27 mouse cellular contexts compared by ENCODE assay signal in the genomic region with DNA sequence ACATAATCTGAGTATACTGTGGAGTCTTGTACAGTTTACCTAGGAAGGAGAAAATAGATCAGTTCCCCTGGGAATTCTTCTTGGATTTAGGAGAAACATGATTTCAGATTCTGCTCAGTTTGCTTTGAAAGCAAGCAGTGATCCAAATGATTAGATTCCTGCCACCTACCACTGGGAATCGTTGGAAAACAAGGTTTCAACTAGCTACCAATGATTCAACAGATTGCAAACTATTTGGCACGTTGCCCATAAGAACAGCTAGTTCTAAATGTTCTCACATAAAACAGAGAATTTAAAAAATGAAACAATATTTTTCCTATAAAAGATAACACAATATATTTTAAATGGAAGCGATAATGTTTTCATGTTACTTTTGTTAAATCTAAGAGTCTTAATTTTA. TPM values are rescaled to one million over a fixed set of nuclear protein-coding genes. Genes with fewer than 3 reads are reported as not detected.
A peak's percentile ranks its signal among the peaks of the same experiment; 100 is the strongest.
DNase-seq lines count a peak whose midpoint lies in the region; ATAC-seq and TF ChIP-seq lines count a peak whose summit lies in the region.
"Had no signal": no experiment of that assay in that cellular context is flagged by ENCODE, and none has a peak within 500 bp of the region (broad histone marks: within the 10 kb centered on the region; RNA-seq: fewer than 3 reads in every experiment).

No protein-coding gene starts in this region.

- H3K9ac ChIP-seq in embryonic facial prominence, embryonic 14.5 days (ENCODE audit: low read depth, low read length), result no peak overlapping the region
- H3K9ac ChIP-seq: heart, embryonic 15.5 days; liver, postnatal 0 days had no signal

- 60% methylated on average over 3 of the region's 3 CpGs for WGBS in embryonic facial prominence, embryonic 14.5 days
- 77% methylated on average over 3 of the region's 3 CpGs for WGBS in embryonic facial prominence, embryonic 10.5 days

- TF ChIP-seq CTCF in brain, embryonic 14.5 days (IDR thresholded peaks at IDR 0.05; ENCODE audit: borderline replicate concordance, extremely low read depth, insufficient read depth, insufficient read length), result no peak

- no peaks in the 10 kb centered on the region for H3K27me3 ChIP-seq in embryonic facial prominence, embryonic 14.5 days (replicated peaks; ENCODE audit: control insufficient read depth, insufficient read depth, low read length)
- no peaks in the 10 kb centered on the region for H3K27me3 ChIP-seq in embryonic facial prominence, embryonic 10.5 days (replicated peaks; ENCODE audit: low read depth, poor library complexity, severe bottlenecking)
- H3K27me3 ChIP-seq: CH12.LX; heart, embryonic 15.5 days; megakaryocyte, embryonic 14.5 days had no signal

- H3K4me1 ChIP-seq in embryonic facial prominence, embryonic 14.5 days (ENCODE audit: control insufficient read depth, insufficient read depth, low read length), result no peaks in the 10 kb centered on the region
- H3K4me1 ChIP-seq in embryonic facial prominence, embryonic 10.5 days, result no peaks in the 10 kb centered on the region
- H3K4me1 ChIP-seq: heart, embryonic 15.5 days; limb, embryonic 10.5 days; megakaryocyte, embryonic 14.5 days had no signal

- ATAC-seq in embryonic facial prominence, embryonic 14.5 days (ENCODE audit: low read depth), result no peak
- no peak for ATAC-seq in erythroid progenitor cell, adult 5-6 weeks (replicated peaks; ENCODE audit: low FRiP score, poor library complexity, severe bottlenecking)
- ATAC-seq: liver, postnatal 0 days had no signal

- H3K4me2 ChIP-seq in embryonic facial prominence, embryonic 14.5 days (ENCODE audit: low read depth, low read length), result no peak overlapping the region
- H3K4me2 ChIP-seq: heart, embryonic 15.5 days had no signal

- H3K36me3 ChIP-seq in embryonic facial prominence, embryonic 14.5 days (ENCODE audit: control insufficient read depth, insufficient read depth, low read length), result no peaks in the 10 kb centered on the region
- H3K36me3 ChIP-seq in embryonic facial prominence, embryonic 10.5 days (replicated peaks), result no peaks in the 10 kb centered on the region
- H3K36me3 ChIP-seq: heart, embryonic 15.5 days; limb, embryonic 10.5 days had no signal

- no peak for TF ChIP-seq POLR2A in brain, embryonic 14.5 days (IDR thresholded peaks at IDR 0.05; ENCODE audit: borderline replicate concordance, extremely low read depth, insufficient read depth, insufficient read length, poor library complexity, severe bottlenecking)

- peak; percentile 23 for DNase-seq in embryonic facial prominence, embryonic 14.5 days (ENCODE audit: low spot score)
- DNase-seq in embryonic facial prominence, embryonic 10.5 days (ENCODE audit: low spot score), result no peak
- peak; percentile 8 to 10 for DNase-seq in left cerebral cortex, postnatal 25 days (ENCODE audit: low spot score in 2 of 2)
- DNase-seq in left cerebral cortex, adult 18-20 months (ENCODE audit: low spot score in 2 of 2), result no peak
- DNase-seq in brain, embryonic 14.5 days (ENCODE audit: low read depth), result peak; percentile 68
- DNase-seq in retina, embryonic 14.5 days (ENCODE audit: low spot score), result peak; percentile 23
- DNase-seq: cerebellum, adult 9-11 months; embryo, embryonic 11 days; gastrocnemius, postnatal 14 days; kidney, adult 8-10 months; kidney, postnatal 14 days; liver, postnatal 0 days; lung, postnatal 14 days; thymus, adult 18-20 months had no signal

- no peak overlapping the region for H3K27ac ChIP-seq in embryonic facial prominence, embryonic 14.5 days (replicated peaks; ENCODE audit: low read depth, low read length)
- no peak overlapping the region for H3K27ac ChIP-seq in embryonic facial prominence, embryonic 10.5 days (replicated peaks)
- H3K27ac ChIP-seq: heart, embryonic 15.5 days; limb, embryonic 10.5 days had no signal

- intact Hi-C loops in left cerebral cortex, postnatal 25 days (cut with DNase I), result no loop called here

- no peak overlapping the region for H3K4me3 ChIP-seq in embryonic facial prominence, embryonic 14.5 days (ENCODE audit: low read depth, low read length)
- no peak overlapping the region for H3K4me3 ChIP-seq in embryonic facial prominence, embryonic 10.5 days
- H3K4me3 ChIP-seq: heart, embryonic 15.5 days; limb, embryonic 10.5 days; megakaryocyte, embryonic 14.5 days had no signal

- H3K9me3 ChIP-seq in embryonic facial prominence, embryonic 14.5 days (ENCODE audit: control insufficient read depth, low read length), result no peaks in the 10 kb centered on the region
- no peaks in the 10 kb centered on the region for H3K9me3 ChIP-seq in embryonic facial prominence, embryonic 10.5 days
- H3K9me3 ChIP-seq: heart, embryonic 15.5 days; limb, embryonic 10.5 days; megakaryocyte, embryonic 14.5 days had no signal

RNA-seq across cellular contexts. Expression of a gene that starts 54.8 kb away (rescaled TPM):
- not detected in 2 replicates for polyA plus RNA-seq in embryonic facial prominence, embryonic 14.5 days (2014; fragmentation: Nextera tagmentation; extraction: Ambion mirVana)
- polyA plus RNA-seq in embryonic facial prominence, embryonic 10.5 days (2016; fragmentation: Nextera tagmentation; extraction: Ambion mirVana), result not detected in 2 replicates
- total RNA-seq in left cerebral cortex, postnatal 25 days (2021), result not detected
- total RNA-seq in left cerebral cortex, adult 18-20 months (2021), result not detected
- polyA plus RNA-seq in brain, embryonic 14.5 days (2012; rRNA removed), result not detected in 2 replicates
- total RNA-seq in erythroid progenitor cell, adult 5-6 weeks (2015; ENCODE audit: low replicate concordance), result not detected in 2 replicates
- total RNA-seq in erythroid progenitor cell, adult 5-6 weeks (2017; ENCODE audit: low replicate concordance), result not detected in 2 replicates
- total RNA-seq: CH12.LX; gastrocnemius, postnatal 14 days; heart, adult 8-10 months; layer of hippocampus, postnatal 36 days; liver, adult 2 months; MEL had no signal
- polyA plus RNA-seq: forebrain, embryonic 11.5 days; heart, embryonic 15.5 days; hindbrain, embryonic 11.5 days; intestine, embryonic 14.5 days; limb, embryonic 10.5 days; liver, adult 2 months; liver, postnatal 0 days; neural tube, embryonic 11.5 days had no signal

Comparison
In these comparisons a context has a peak if more than half of its experiments do, and no peak if none do; other contexts are left out.
1. DNase-seq: peak in embryonic facial prominence, embryonic 14.5 days (single experiment), left cerebral cortex, postnatal 25 days (2 of 2), brain, embryonic 14.5 days (single experiment) and retina, embryonic 14.5 days (single experiment); none in embryonic facial prominence, embryonic 10.5 days (single experiment) and left cerebral cortex, adult 18-20 months (0 of 2).